Mouse (Mus musculus) limb, embryonic 10.5 days (tissue): Measurements from ENCODE around the gene Gpc5. TPM values are rescaled to one million over a fixed set of nuclear protein-coding genes. Genes with fewer than 3 reads are reported as not detected.
"Not testable (repeated sequence)": the region's sequence is repeated elsewhere in the genome, so short reads cannot be mapped to it uniquely, and the experiment has no call there.

Source experiments
- DNase-seq: peaks from one replicate; pipeline ENCODE4 v3.0.0-alpha.2; 2017; ENCODE audit warnings: low spot score
- H3K27ac ChIP-seq: fragments of 300-500 bp; sonication (generic); 2 replicates; pipeline ENCODE4 v1.5.1; 2016; ENCODE audit warnings: mild to moderate bottlenecking
- H3K27me3 ChIP-seq: fragments of 300-500 bp; sonication (generic); 2 replicates; pipeline ENCODE4 v1.6.1; 2016; ENCODE audit warnings: low read depth, mild to moderate bottlenecking; ENCODE audit not compliant: poor library complexity, severe bottlenecking
- H3K36me3 ChIP-seq: fragments of 300-500 bp; sonication (generic); 2 replicates; pipeline ENCODE4 v1.6.1; 2016; ENCODE audit warnings: mild to moderate bottlenecking, moderate library complexity
- H3K4me1 ChIP-seq: fragments of 300-500 bp; sonication (generic); 2 replicates; pipeline ENCODE4 v1.6.1; 2016
- H3K4me3 ChIP-seq: fragments of 300-500 bp; sonication (generic); 2 replicates; pipeline ENCODE4 v1.5.1; 2016; ENCODE audit warnings: mild to moderate bottlenecking, moderate library complexity
- H3K9me3 ChIP-seq: fragments of 300-500 bp; sonication (generic); replicated peaks from 2 replicates; pipeline ENCODE4 v1.6.1; 2016; ENCODE audit warnings: mild to moderate bottlenecking
- WGBS: fragments of 180-500 bp; shearing (Covaris S2); methylation state at CpG from one replicate; pipeline ENCODE4 v1.1.7; 2016; 5-methylcytosine and 5-hydroxymethylcytosine counted together
- polyA plus RNA-seq: library from polyadenylated mRNA; unstranded; fragments of >200 nt; fragmentation: Nextera tagmentation; extraction: Ambion mirVana; gene quantifications from 2 replicates; pipeline ENCODE4 v1.2.1, GENCODE M21; 2016

The Gpc5 gene
- polyA plus RNA-seq, result 8.7 and 16.0 TPM in 2 replicates

GRCm38 (mm10) chr14:115092081-115092480 lies at the start of gene Gpc5:
TSS of gene Gpc5 (plus strand) at chr14:115092215.
- WGBS, result under 1% methylated on average over 31 of the region's 31 CpGs
- Histone ChIP-seq H3K27ac (peak within 1 kb of the TSS; percentile 79), H3K36me3 (0 out of 2 replicates have a peak, but pooled peaks cover 5% of the 10 kb centered on the region), H3K4me3 (peak within 1 kb of the TSS; percentile 82), H3K4me1 (peaks cover 31% of the 10 kb centered on the region), H3K9me3 (no peaks in the 10 kb centered on the region), H3K27me3 (peaks cover 39% of the 10 kb centered on the region)
- peak; percentile 95 for DNase-seq

- Histone ChIP-seq H3K4me3 (peak overlapping the region; percentile 94), H3K27ac (peak overlapping the region; percentile 100), H3K36me3 (peaks cover 55% of the 10 kb centered on the region), H3K4me1 (peaks cover 32% of the 10 kb centered on the region), H3K27me3 (no peaks in the 10 kb centered on the region), H3K9me3 (no peaks in the 10 kb centered on the region)
- DNase-seq, result no peak
- WGBS, result under 1% methylated on average over 4 of the region's 4 CpGs
Measured at GRCm38 (mm10) chr14:115042660-115043059, 49.4 kb upstream of the Gpc5 start.

GRCm38 (mm10) chr14:115044016-115044415 lies 48.0 kb upstream of the Gpc5 start:
- Histone ChIP-seq H3K27me3 (no peaks in the 10 kb centered on the region), H3K27ac (no peak overlapping the region), H3K36me3 (peaks cover 61% of the 10 kb centered on the region), H3K4me1 (peaks cover 26% of the 10 kb centered on the region), H3K9me3 (no peaks in the 10 kb centered on the region), H3K4me3 (peak overlapping the region; percentile 94)
- 78% methylated on average over 5 of the region's 5 CpGs for WGBS
- no peak for DNase-seq

- H3K27ac ChIP-seq, result no peak overlapping the region
- WGBS, result 93% methylated on average over 3 of the region's 3 CpGs
- H3K27me3 ChIP-seq, result no peaks in the 10 kb centered on the region
- H3K4me3 ChIP-seq, result no peak overlapping the region; the same call in 1 of the 2 replicates
- no peaks in the 10 kb centered on the region for H3K9me3 ChIP-seq
- H3K36me3 ChIP-seq, result peaks cover 61% of the 10 kb centered on the region
- DNase-seq, result no peak
- peaks cover 16% of the 10 kb centered on the region for H3K4me1 ChIP-seq
Measured at GRCm38 (mm10) chr14:115045712-115046111, 46.3 kb upstream of the Gpc5 start.

DNA sequence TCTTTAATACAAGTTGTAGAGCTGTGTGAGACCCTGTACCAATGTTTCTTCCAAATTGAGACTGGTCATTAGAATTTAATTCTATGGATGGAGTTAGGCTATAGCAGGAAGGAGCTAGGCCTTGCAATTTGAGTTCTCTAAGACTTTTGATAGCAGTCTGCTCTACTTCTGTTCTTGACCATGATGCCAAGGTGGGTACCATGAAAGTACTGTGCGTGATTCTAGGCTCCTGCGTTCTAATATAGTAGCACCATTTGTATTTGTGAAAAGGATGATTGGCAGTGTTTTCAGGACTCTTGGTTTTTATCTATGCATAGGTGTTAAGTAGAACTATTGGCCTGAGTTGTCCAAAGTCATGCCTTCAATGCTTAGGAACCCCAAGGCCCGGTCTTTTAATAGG lies 44.7 kb upstream of the Gpc5 start:
- Histone ChIP-seq H3K4me1 (peaks cover 16% of the 10 kb centered on the region), H3K36me3 (peaks cover 62% of the 10 kb centered on the region), H3K9me3 (no peaks in the 10 kb centered on the region), H3K27me3 (no peaks in the 10 kb centered on the region), H3K4me3 (no peak overlapping the region), H3K27ac (no peak overlapping the region)
- no peak for DNase-seq
- WGBS, result 80% methylated on average over 3 of the region's 3 CpGs

GRCm38 (mm10) chr14:115047990-115048862 lies 43.8 kb upstream of the Gpc5 start:
- WGBS, result 56% methylated on average over 5 of the region's 5 CpGs
- peaks cover 54% of the 10 kb centered on the region for H3K36me3 ChIP-seq
- no peak for DNase-seq
- H3K4me3 ChIP-seq, result no peak overlapping the region
- H3K27ac ChIP-seq, result no peak overlapping the region
- H3K9me3 ChIP-seq, result no peaks in the 10 kb centered on the region
- H3K27me3 ChIP-seq, result no peaks in the 10 kb centered on the region
- H3K4me1 ChIP-seq, result peaks cover 12% of the 10 kb centered on the region

DNA sequence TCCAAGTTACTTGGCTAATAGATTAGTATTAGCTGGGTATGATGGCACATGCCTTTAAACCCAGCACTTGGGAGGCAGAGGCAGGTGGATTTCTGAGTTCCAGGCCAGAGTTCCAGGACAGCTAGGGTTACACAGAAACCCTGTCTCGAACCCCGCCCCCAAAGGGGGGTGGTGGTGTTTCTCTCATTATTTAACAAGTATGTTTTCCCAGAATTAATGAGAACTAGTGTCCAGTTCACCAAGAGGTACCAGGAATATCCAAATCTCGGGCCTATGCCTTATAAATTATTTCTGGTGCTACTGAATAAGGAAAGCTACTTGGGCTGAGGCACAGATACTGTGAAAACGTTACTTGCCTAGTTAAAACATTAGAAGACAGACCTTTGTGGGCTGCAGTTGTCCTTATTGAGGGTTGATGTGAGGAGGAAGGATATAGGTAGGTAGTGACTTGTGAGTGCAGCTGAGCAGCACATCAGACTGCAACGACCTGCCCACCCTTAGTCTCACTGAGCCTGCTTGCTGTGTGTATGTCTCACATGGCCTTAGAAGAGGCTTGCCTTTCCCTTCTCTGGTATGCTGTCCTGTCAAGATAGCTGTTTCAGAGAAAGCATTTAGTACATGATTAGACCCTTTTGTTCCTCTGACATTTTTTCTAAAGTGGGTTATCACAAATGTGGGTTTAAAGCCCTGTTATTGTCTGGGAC lies 43.0 kb upstream of the Gpc5 start:
- Histone ChIP-seq H3K4me3 (no peak overlapping the region), H3K9me3 (no peaks in the 10 kb centered on the region), H3K27ac (no peak overlapping the region), H3K36me3 (peaks cover 46% of the 10 kb centered on the region), H3K27me3 (no peaks in the 10 kb centered on the region), H3K4me1 (peaks cover 4% of the 10 kb centered on the region)
- no peak for DNase-seq
- WGBS, result 32% methylated on average over 5 of the region's 5 CpGs

DNA sequence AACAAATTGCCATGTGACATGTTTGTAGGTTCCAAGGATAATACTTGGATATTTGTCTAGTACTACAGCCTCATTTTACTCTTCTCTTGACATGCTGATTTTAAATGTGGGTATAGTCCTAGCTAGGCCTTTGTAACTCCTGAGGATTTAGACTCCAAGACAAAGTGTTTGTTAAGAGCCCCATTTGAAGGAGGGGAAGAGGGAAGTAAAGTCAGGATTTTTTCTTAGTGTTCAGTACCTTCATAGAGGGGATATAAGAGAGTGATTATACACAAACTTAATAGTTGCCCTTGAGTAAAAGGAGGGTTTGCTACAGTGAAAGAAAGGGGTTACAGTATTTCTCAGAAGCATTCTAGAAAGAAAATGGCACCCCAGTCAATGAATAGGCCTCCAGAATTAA lies 42.2 kb upstream of the Gpc5 start:
- H3K27me3 ChIP-seq, result no peaks in the 10 kb centered on the region
- no peak for DNase-seq
- H3K9me3 ChIP-seq, result no peaks in the 10 kb centered on the region
- no peak overlapping the region for H3K4me3 ChIP-seq
- H3K4me1 ChIP-seq, result no peaks in the 10 kb centered on the region; the same call in 1 of the 2 replicates
- H3K27ac ChIP-seq, result no peak overlapping the region
- peaks cover 38% of the 10 kb centered on the region for H3K36me3 ChIP-seq

DNA sequence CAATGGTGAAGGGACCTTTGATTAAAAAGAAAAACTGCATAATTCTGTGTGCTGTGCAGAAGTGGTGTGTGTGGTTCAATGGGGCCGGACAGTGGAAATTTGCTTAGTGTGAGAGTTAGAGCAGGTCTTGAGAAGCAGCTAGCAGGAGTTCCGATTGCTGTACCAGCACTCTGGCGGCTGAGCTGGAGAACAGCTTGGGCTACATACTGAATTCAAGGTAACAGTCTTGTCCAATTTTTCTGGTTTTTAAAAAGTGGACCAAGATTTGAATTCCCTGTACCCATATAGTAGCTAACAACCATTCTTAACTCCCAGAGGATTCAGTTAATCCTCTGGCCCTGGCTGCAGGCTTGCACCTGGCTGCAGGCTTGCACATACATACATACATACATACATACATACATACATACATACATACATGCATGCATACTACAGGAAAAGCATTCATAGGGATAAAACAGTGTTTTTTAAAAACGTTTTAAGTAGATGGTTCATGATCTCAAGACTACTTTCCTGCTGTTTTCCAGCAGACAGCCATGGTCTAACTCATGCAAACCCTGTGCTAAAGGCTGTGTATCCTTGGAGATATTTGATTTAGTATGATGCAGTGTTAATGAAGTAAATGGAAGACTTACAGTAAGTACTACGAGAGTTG lies 40.8 kb upstream of the Gpc5 start:
- Histone ChIP-seq H3K27me3 (no peaks in the 10 kb centered on the region), H3K36me3 (peaks cover 24% of the 10 kb centered on the region), H3K4me1 (no peaks in the 10 kb centered on the region), H3K27ac (no peak overlapping the region), H3K4me3 (no peak overlapping the region), H3K9me3 (no peaks in the 10 kb centered on the region)
- DNase-seq, result no peak
- WGBS, result 81% methylated on average over 5 of the region's 5 CpGs

- H3K27me3 ChIP-seq, result no peaks in the 10 kb centered on the region
- WGBS, result 92% methylated on average over 4 of the region's 4 CpGs
Measured at GRCm38 (mm10) chr14:115052371-115052770, 39.6 kb upstream of the Gpc5 start.

DNA sequence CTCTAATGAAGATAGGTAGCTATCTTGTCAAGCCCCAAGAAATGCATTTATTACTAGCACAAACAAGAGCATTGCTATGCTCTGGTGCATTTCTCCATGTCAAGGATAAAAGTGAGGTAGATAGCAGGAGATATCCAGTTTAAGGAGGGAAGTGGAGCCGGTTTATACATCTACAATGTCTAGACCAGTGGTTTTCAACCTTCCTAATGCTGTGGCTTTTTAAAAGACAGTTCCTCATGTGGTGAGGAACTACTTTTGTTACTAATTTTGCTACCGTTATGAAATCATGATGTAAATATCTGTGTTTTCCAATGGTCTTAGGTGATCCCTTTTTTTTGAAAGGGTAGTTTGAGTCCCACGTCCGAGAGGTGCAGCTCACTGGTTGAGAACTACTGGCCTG lies 37.8 kb upstream of the Gpc5 start:
- no peaks in the 10 kb centered on the region for H3K4me1 ChIP-seq
- DNase-seq, result no peak
- WGBS, result 97% methylated on average over 4 of the region's 4 CpGs

More at GRCm38 (mm10) chr14:115052371-115052770, 39.6 kb upstream of the Gpc5 start:
- Histone ChIP-seq H3K36me3 (peaks cover 13% of the 10 kb centered on the region), H3K9me3 (no peaks in the 10 kb centered on the region), H3K4me3 (no peak overlapping the region), H3K27ac (no peak overlapping the region), H3K4me1 (no peaks in the 10 kb centered on the region)
- no peak for DNase-seq

DNA sequence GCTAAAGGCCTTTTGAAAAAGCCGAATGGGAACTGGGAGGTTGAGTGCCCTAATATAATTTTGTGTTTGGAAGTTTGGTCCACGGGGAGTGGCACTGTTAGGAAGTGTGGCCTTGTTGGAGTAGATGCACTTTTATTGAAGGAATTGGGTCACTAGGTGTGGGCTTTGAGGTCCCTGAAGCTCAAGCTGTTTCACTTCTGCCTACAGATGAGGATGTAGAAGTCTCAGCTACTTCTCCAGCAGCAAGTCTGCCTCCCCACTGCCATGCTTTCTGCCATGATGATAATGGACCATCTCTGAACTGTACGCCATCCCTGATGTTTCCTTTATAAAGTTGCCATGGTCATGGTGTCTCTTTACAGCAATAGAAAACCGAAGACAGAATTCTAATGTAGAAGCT lies 34.5 kb upstream of the Gpc5 start:
- no peaks in the 10 kb centered on the region for H3K27me3 ChIP-seq
- H3K9me3 ChIP-seq, result no peaks in the 10 kb centered on the region
- H3K27ac ChIP-seq, result no peak overlapping the region
- no peak for DNase-seq
- no peak overlapping the region for H3K4me3 ChIP-seq
- peaks cover 5% of the 10 kb centered on the region for H3K36me3 ChIP-seq
- 86% methylated on average over 4 of the region's 4 CpGs for WGBS
- H3K4me1 ChIP-seq, result no peaks in the 10 kb centered on the region

More for the DNA sequence above, 37.8 kb upstream of the Gpc5 start:
- H3K27me3 ChIP-seq, result no peaks in the 10 kb centered on the region
- H3K36me3 ChIP-seq, result peaks cover 10% of the 10 kb centered on the region
- H3K4me3 ChIP-seq, result no peak overlapping the region
- H3K27ac ChIP-seq, result no peak overlapping the region
- H3K9me3 ChIP-seq, result no peaks in the 10 kb centered on the region

GRCm38 (mm10) chr14:115066164-115066563 lies 25.9 kb upstream of the Gpc5 start:
- WGBS, result 72% methylated on average over 2 of the region's 2 CpGs
- not testable (repeated sequence) for H3K9me3 ChIP-seq, H3K4me1 ChIP-seq, H3K36me3 ChIP-seq, H3K27me3 ChIP-seq, H3K27ac ChIP-seq, DNase-seq, H3K4me3 ChIP-seq
